ENCODE assay signal across 12 mouse cellular contexts in the genomic region with DNA sequence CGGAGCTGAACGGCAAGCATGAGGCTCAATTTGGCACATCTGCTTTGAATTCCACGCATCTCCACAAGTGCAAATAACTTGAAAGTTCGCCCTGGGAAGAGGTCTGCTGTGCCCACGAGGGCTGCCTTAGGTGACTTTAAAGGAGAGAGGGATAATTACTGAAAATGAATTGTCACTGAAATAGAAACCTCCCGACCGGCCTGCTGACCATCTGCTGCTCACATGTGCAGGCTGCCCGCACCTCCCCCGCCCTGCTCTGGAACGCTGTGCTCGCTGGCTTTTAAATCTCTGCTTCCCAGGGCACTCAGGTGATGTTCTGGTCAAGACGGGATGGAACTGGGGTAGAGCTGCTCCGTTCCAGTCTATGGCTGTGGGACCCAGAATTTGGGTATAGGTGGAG.
A peak's percentile ranks its signal among the peaks of the same experiment; 100 is the strongest.
DNase-seq lines count a peak whose midpoint lies in the region; ATAC-seq lines count a peak whose summit lies in the region.
"Had no signal": no experiment of that assay in that cellular context is flagged by ENCODE, and none has a peak within 500 bp of the region (broad histone marks: within the 10 kb centered on the region; RNA-seq: fewer than 3 reads in every experiment).

No protein-coding gene starts in this region.

- no peak overlapping the region for H3K9ac ChIP-seq in neural tube, embryonic 15.5 days (replicated peaks)
- no peak overlapping the region for H3K9ac ChIP-seq in embryonic facial prominence, embryonic 15.5 days
- H3K9ac ChIP-seq: liver, embryonic 13.5 days had no signal

- peak; percentile 2 for DNase-seq in adrenal gland, postnatal 14 days
- no peak for DNase-seq in adrenal gland, adult 8-10 months
- DNase-seq in neural tube, embryonic 10.5 days (ENCODE audit: extremely low spot score, low spot score) = peak; percentile 70
- DNase-seq in mesoderm, embryonic 11.5 days (ENCODE audit: low read depth, low spot score) = peak; percentile 71
- DNase-seq in frontal cortex, postnatal 14 days (ENCODE audit: low spot score in 2 of 2) = no peak
- DNase-seq: layer of hippocampus, adult 9-11 months; liver, embryonic 13.5 days had no signal

- WGBS in neural tube, embryonic 15.5 days = 49% methylated on average over 13 of the region's 13 CpGs
- WGBS in embryonic facial prominence, embryonic 15.5 days = 19% methylated on average over 13 of the region's 13 CpGs

- ATAC-seq in neural tube, embryonic 15.5 days (ENCODE audit: low FRiP score) = no peak
- ATAC-seq in embryonic facial prominence, embryonic 15.5 days (ENCODE audit: insufficient number of reproducible peaks, low FRiP score, low TSS enrichment, low read depth) = 0 out of 2 replicates have a peak, but pooled peaks have one; percentile 50
- no peak for ATAC-seq in monocyte, adult 5-6 weeks (replicated peaks; ENCODE audit: insufficient number of reproducible peaks, low FRiP score, low TSS enrichment, poor library complexity, severe bottlenecking)
- ATAC-seq: forebrain, embryonic 16.5 days had no signal

- H3K4me2 ChIP-seq in neural tube, embryonic 15.5 days = no peak overlapping the region
- H3K4me2 ChIP-seq in embryonic facial prominence, embryonic 15.5 days (replicated peaks) = no peak overlapping the region
- H3K4me2 ChIP-seq: liver, embryonic 13.5 days; midbrain, embryonic 11.5 days had no signal

- H3K27me3 ChIP-seq in neural tube, embryonic 15.5 days (replicated peaks) = no peaks in the 10 kb centered on the region
- H3K27me3 ChIP-seq in embryonic facial prominence, embryonic 15.5 days = no peaks in the 10 kb centered on the region
- H3K27me3 ChIP-seq: liver, embryonic 13.5 days had no signal

- peaks cover 22% of the 10 kb centered on the region for H3K4me1 ChIP-seq in neural tube, embryonic 15.5 days
- H3K4me1 ChIP-seq in embryonic facial prominence, embryonic 15.5 days = peaks cover 45% of the 10 kb centered on the region
- H3K4me1 ChIP-seq: liver, embryonic 13.5 days had no signal

- H3K4me3 ChIP-seq in neural tube, embryonic 15.5 days (replicated peaks) = no peak overlapping the region
- H3K4me3 ChIP-seq in embryonic facial prominence, embryonic 15.5 days (replicated peaks) = no peak overlapping the region
- H3K4me3 ChIP-seq: liver, embryonic 13.5 days had no signal

- no peaks in the 10 kb centered on the region for H3K9me3 ChIP-seq in neural tube, embryonic 15.5 days (replicated peaks)
- H3K9me3 ChIP-seq in embryonic facial prominence, embryonic 15.5 days (replicated peaks) = no peaks in the 10 kb centered on the region
- H3K9me3 ChIP-seq: liver, embryonic 13.5 days had no signal

- H3K36me3 ChIP-seq in neural tube, embryonic 15.5 days = no peaks in the 10 kb centered on the region
- H3K36me3 ChIP-seq in embryonic facial prominence, embryonic 15.5 days = no peaks in the 10 kb centered on the region
- H3K36me3 ChIP-seq: liver, embryonic 13.5 days had no signal

- H3K27ac ChIP-seq in neural tube, embryonic 15.5 days (replicated peaks) = no peak overlapping the region
- H3K27ac ChIP-seq in embryonic facial prominence, embryonic 15.5 days (replicated peaks) = 0 out of 2 replicates have a peak overlapping the region, but pooled peaks have one; percentile 17
- H3K27ac ChIP-seq: liver, embryonic 13.5 days had no signal

Comparison
In these comparisons a context has a peak if more than half of its experiments do, and no peak if none do; other contexts are left out.
1. DNase-seq: peak in adrenal gland, postnatal 14 days (single experiment), neural tube, embryonic 10.5 days (single experiment) and mesoderm, embryonic 11.5 days (single experiment); none in adrenal gland, adult 8-10 months (single experiment) and frontal cortex, postnatal 14 days (0 of 2).